Mouse (Mus musculus): ENCODE data around the gene Gtpbp10.

GRCm38 (mm10) chr5:5494269-5495005 lies 64.9 kb downstream of the Gtpbp10 start:
- TF ChIP-seq POLR2A (IDR thresholded peaks at IDR 0.05; ENCODE audit: borderline replicate concordance, extremely low read depth, insufficient read depth, insufficient read length, poor library complexity, severe bottlenecking) (no peak), CTCF (IDR thresholded peaks at IDR 0.05; ENCODE audit: borderline replicate concordance, extremely low read depth, insufficient read depth, insufficient read length) (peak; percentile 76; the same call in 1 of the 2 replicates)
